Mouse (Mus musculus): Measurements from ENCODE around the gene Flt3l. TPM values are rescaled to one million over a fixed set of nuclear protein-coding genes. Genes with fewer than 3 reads are reported as not detected.

The Flt3l gene
- total RNA-seq, 2 experiments from 2014 or later = 18.8 to 23.1 TPM

Small RNA genes within 50 kb of the gene (microRNA-seq; reads per million reads assigned to microRNA genes)
- gene Mir150 = 267 reads per million, percentile 59 among the genes with 10 or more reads in this experiment
- 22.6 reads per million, percentile 31 among the genes with 10 or more reads in this experiment for gene Mir5121
- not detected for gene Mir7055

Other genes with a start within 250 kb of the Flt3l start
- 100 to 1,000 TPM; 117 to 121 TPM for gene Med25, start 243.7 kb downstream of the Flt3l start, total RNA-seq (2021)
- 10 to 100 TPM; 24.6 to 26.7 TPM for gene Fuz, start 240.4 kb downstream of the Flt3l start, total RNA-seq (2021)
- 100 to 1,000 TPM in 1 of 2 experiments, 10 to 100 TPM in 1; 99.9 to 107 TPM for gene Ap2a1, start 206.9 kb downstream of the Flt3l start, total RNA-seq (2021)
- gene Tsks, start 193.2 kb downstream of the Flt3l start, total RNA-seq (2021) = under 1 TPM in 1 of 2 experiments, not detected in 1; 0.39 TPM
- 10 to 100 TPM; 28.0 to 31.1 TPM for gene Cpt1c, start 161.6 kb downstream of the Flt3l start, total RNA-seq (2021)
- gene Prmt1, start 149.9 kb downstream of the Flt3l start, total RNA-seq (2021) = 100 to 1,000 TPM; 380 to 390 TPM
- 100 to 1,000 TPM; 106 to 111 TPM for gene Irf3, start 138.8 kb downstream of the Flt3l start, total RNA-seq (2021)
- gene Bcl2l12, start 137.7 kb downstream of the Flt3l start, total RNA-seq (2021) = 10 to 100 TPM; 23.8 to 28.5 TPM
- gene Scaf1, start 120.1 kb downstream of the Flt3l start, total RNA-seq (2021) = 100 to 1,000 TPM; 114 TPM
- gene Rras, start 118.5 kb downstream of the Flt3l start, total RNA-seq (2021) = 10 to 100 TPM; 58.9 to 59.7 TPM
- gene Prr12, start 83.6 kb downstream of the Flt3l start, total RNA-seq (2021) = 10 to 100 TPM; 76.4 to 85.1 TPM
- 10 to 100 TPM; 61.1 to 71.2 TPM for gene Nosip, start 74.0 kb downstream of the Flt3l start, total RNA-seq (2021)
- 10 to 100 TPM; 17.9 to 18.6 TPM for gene Prrg2, start 73.8 kb downstream of the Flt3l start, total RNA-seq (2021)
- 10 to 100 TPM; 77.0 to 81.8 TPM for gene Rcn3, start 44.2 kb downstream of the Flt3l start, total RNA-seq (2021)
- 100 to 1,000 TPM in 1 of 2 experiments, 10 to 100 TPM in 1; 98.0 to 104 TPM for gene Fcgrt, start 32.6 kb downstream of the Flt3l start, total RNA-seq (2021)
- gene Rps11, start 12.0 kb downstream of the Flt3l start, total RNA-seq (2021) = 1,000 to 10,000 TPM; 1,454 to 1,477 TPM
- gene Rpl13a, start 7.7 kb downstream of the Flt3l start, total RNA-seq (2021) = 1,000 to 10,000 TPM; 2,237 to 2,371 TPM
- gene Gm45713, start 201 bp downstream of the Flt3l start, total RNA-seq (2021) = not detected
- 10 to 100 TPM; 60.7 to 65.2 TPM for gene Pih1d1, start 17.9 kb upstream of the Flt3l start, total RNA-seq (2021)
- 10 to 100 TPM; 76.4 to 90.1 TPM for gene Aldh16a1, start 18.2 kb upstream of the Flt3l start, total RNA-seq (2021)
- gene Slc17a7, start 27.5 kb upstream of the Flt3l start, total RNA-seq (2021) = 1 to 10 TPM in 1 of 2 experiments, under 1 TPM in 1; 0.31 to 1.9 TPM
- not detected for gene Gfy, start 43.1 kb upstream of the Flt3l start, total RNA-seq (2021)
- gene Pth2, start 44.6 kb upstream of the Flt3l start, total RNA-seq (2021) = not detected
- under 1 TPM; 0.31 to 0.84 TPM for gene Ccdc155, start 68.5 kb upstream of the Flt3l start, total RNA-seq (2021)
- under 1 TPM in 1 of 2 experiments, not detected in 1; 0.78 TPM for gene Dkkl1, start 75.7 kb upstream of the Flt3l start, total RNA-seq (2021)
- gene Tead2, start 79.3 kb upstream of the Flt3l start, total RNA-seq (2021) = 10 to 100 TPM; 45.1 to 67.8 TPM
- 1 to 10 TPM; 4.1 to 6.2 TPM for gene Cd37, start 102.7 kb upstream of the Flt3l start, total RNA-seq (2021)
- gene Slc6a16, start 104.7 kb upstream of the Flt3l start, total RNA-seq (2021) = under 1 TPM in 1 of 2 experiments, not detected in 1; 0.28 TPM
- gene Slc6a21, start 141.1 kb upstream of the Flt3l start, total RNA-seq (2021) = not detected
- 10 to 100 TPM; 17.0 to 18.1 TPM for gene Trpm4, start 197.3 kb upstream of the Flt3l start, total RNA-seq (2021)
- gene Hrc, start 198.9 kb upstream of the Flt3l start, total RNA-seq (2021) = 10 to 100 TPM in 1 of 2 experiments, 1 to 10 TPM in 1; 6.7 to 13.0 TPM
- 1 to 10 TPM; 4.7 to 6.9 TPM for gene Ppfia3, start 230.6 kb upstream of the Flt3l start, total RNA-seq (2021)
- gene Lin7b, start 234.2 kb upstream of the Flt3l start, total RNA-seq (2021) = 1 to 10 TPM; 4.8 to 4.9 TPM

Measured in adrenal gland, postnatal 4 days (tissue).